Mouse (Mus musculus) heart, embryonic 14.5 days (tissue): ENCODE measurements around the gene Serpinb8. TPM values are rescaled to one million over a fixed set of nuclear protein-coding genes. Genes with fewer than 3 reads are reported as not detected.

Experiments used
- ATAC-seq: fragments of 200-750 bp; cut with Nextera tagmentation; 2 replicates; pipeline ENCODE4 v1.8.0; 2017; ENCODE audit warnings: low read depth, moderate TSS enrichment; ENCODE audit not compliant: insufficient number of reproducible peaks, insufficient read depth, low FRiP score
- H3K27ac ChIP-seq, 2 experiments: fragments of 200-500 bp in 1 of 2; fragments of 300-500 bp in 1 of 2; sonication (generic) in 1 of 2; replicated peaks in 1 of 2; 2 replicates each; pipeline ENCODE4 v1.5.1; 2012 to 2014; ENCODE audit warnings: low read depth in 2 of 2, low read length in 2 of 2, control low read depth in 1 of 2, mild to moderate bottlenecking in 1 of 2, mixed read lengths in 1 of 2; ENCODE audit not compliant: control insufficient read depth in 1 of 2, insufficient read depth in 1 of 2
- H3K27me3 ChIP-seq: fragments of 300-500 bp; sonication (generic); 2 replicates; pipeline ENCODE4 v1.6.1; 2014; ENCODE audit warnings: mild to moderate bottlenecking, low read length, control low read depth; ENCODE audit not compliant: control insufficient read depth, insufficient read depth
- H3K36me3 ChIP-seq: fragments of 300-500 bp; sonication (generic); 2 replicates; pipeline ENCODE4 v1.6.1; 2014; ENCODE audit warnings: mild to moderate bottlenecking, control low read depth, low read length, mixed read lengths; ENCODE audit not compliant: control insufficient read depth, insufficient read depth
- H3K4me1 ChIP-seq, 2 experiments: fragments of 200-500 bp in 1 of 2; fragments of 300-500 bp in 1 of 2; sonication (generic) in 1 of 2; 2 replicates each; pipeline ENCODE4 v1.6.1; 2012 to 2014; ENCODE audit warnings: low read length in 2 of 2, control low read depth in 1 of 2, mixed read lengths in 1 of 2; ENCODE audit not compliant: control insufficient read depth in 2 of 2, insufficient read depth in 2 of 2
- H3K4me2 ChIP-seq: fragments of 300-500 bp; sonication (generic); 2 replicates; pipeline ENCODE4 v1.6.1; 2014; ENCODE audit warnings: mild to moderate bottlenecking, low read length
- H3K4me3 ChIP-seq, 2 experiments: fragments of 200-500 bp in 1 of 2; fragments of 300-500 bp in 1 of 2; sonication (generic) in 1 of 2; 2 replicates each; pipeline ENCODE4 v1.5.1; 2012 to 2014; ENCODE audit warnings: low read length in 2 of 2, mild to moderate bottlenecking in 2 of 2, control low read depth in 1 of 2, low read depth in 1 of 2, moderate library complexity in 1 of 2; ENCODE audit not compliant: control insufficient read depth in 1 of 2, insufficient read depth in 1 of 2
- H3K9ac ChIP-seq: fragments of 300-500 bp; sonication (generic); 2 replicates; pipeline ENCODE4 v1.6.1; 2014; ENCODE audit warnings: mild to moderate bottlenecking, low read length
- H3K9me3 ChIP-seq: fragments of 300-500 bp; sonication (generic); 2 replicates; pipeline ENCODE4 v1.6.1; 2016; ENCODE audit warnings: low read length, control low read depth; ENCODE audit not compliant: control insufficient read depth
- WGBS: fragments of 180-500 bp; shearing (Covaris S2); extraction: QIAGEN DNeasy Blood & Tissue Kit; methylation state at CpG from one replicate; pipeline ENCODE4 v1.1.7; 2014; 5-methylcytosine and 5-hydroxymethylcytosine counted together
- polyA plus RNA-seq: library from polyadenylated mRNA; unstranded; fragments of >200 nt; fragmentation: Nextera tagmentation; extraction: Ambion mirVana; gene quantifications from 2 replicates; pipeline ENCODE4 v1.2.1, GENCODE M21; 2014

Gene Serpinb8
- polyA plus RNA-seq, 1 experiment from 2014 or later = 3.1 TPM

DNA sequence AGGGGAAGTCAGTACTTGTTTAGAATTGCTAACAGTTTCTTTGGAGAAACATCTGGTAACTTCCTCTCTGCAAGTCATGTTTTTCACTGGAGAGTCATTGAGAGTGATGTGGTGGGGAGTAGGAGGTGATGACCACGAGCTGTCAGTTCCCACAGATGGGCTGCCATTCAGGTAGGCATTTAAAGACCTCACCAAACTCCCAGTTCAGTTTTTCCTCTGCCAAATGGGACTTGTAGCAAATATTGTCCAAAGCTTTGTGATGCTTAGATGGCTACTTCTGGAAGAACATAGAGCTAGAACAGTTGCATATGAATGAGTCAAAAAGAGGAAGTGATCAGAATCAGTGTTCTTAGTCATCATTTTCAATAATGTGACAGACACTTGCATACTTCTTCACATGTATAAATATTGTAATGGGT, 5.8 kb upstream of the Serpinb8 start:
- no peaks in the 10 kb centered on the region for H3K4me1 ChIP-seq
- no peak overlapping the region for H3K27ac ChIP-seq
- H3K4me3 ChIP-seq = no peak overlapping the region
- ATAC-seq = no peak
- no peaks in the 10 kb centered on the region for H3K36me3 ChIP-seq
- H3K9ac ChIP-seq = no peak overlapping the region
- H3K9me3 ChIP-seq = no peaks in the 10 kb centered on the region
- H3K27me3 ChIP-seq = no peaks in the 10 kb centered on the region
- H3K4me2 ChIP-seq = no peak overlapping the region
- WGBS = 25% methylated on average over 1 of the region's 1 CpGs

DNA sequence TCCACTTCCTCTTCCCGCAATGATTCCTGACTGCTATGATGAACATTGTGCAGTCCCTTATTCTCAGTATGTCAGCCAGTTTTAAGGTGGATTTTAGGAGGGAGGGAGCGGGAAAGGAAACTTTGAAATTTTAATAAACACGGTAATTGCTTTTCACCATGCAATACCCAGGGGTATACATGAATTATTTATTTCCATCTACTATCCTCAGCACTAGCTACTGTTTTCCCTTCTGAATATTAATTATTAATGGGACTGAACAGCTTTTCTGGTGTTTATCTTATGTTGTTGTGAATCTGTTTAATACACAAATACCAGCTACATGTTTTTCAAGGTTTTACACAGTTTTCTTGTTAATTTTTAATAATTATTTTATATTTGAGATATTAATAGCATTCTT, 4.9 kb upstream of the Serpinb8 start:
- Histone ChIP-seq H3K9me3 (no peaks in the 10 kb centered on the region), H3K4me2 (no peak overlapping the region), H3K9ac (no peak overlapping the region), H3K27ac (no peak overlapping the region), H3K36me3 (no peaks in the 10 kb centered on the region), H3K4me3 (no peak overlapping the region), H3K27me3 (no peaks in the 10 kb centered on the region), H3K4me1 (peaks cover 1 to 4% of the 10 kb centered on the region in 2 experiments; a peak in 3 of 4 replicates)
- WGBS = 84% methylated on average over 3 of the region's 3 CpGs
- no peak for ATAC-seq

DNA sequence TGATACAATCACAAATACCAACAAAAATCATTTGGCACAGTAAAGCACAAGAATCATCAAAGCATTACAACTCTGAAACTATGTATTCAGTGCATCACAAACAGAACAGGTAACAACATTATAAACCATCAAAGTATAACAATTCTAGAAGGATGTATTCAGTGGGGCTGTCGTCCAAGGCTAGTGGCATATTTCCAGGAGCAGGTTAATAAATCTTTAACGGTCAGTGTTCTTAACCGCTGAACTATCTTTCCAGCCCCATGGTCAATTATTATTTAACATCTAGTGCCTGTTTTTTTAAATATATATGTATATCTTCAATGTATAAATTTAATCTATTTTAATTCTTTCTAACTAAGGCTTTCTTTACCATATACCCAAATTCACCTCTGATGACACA, 3.6 kb upstream of the Serpinb8 start:
- Histone ChIP-seq H3K4me1 (peaks cover 6 to 10% of the 10 kb centered on the region in 2 experiments), H3K4me3 (no peak overlapping the region), H3K4me2 (no peak overlapping the region), H3K27me3 (no peaks in the 10 kb centered on the region), H3K36me3 (no peaks in the 10 kb centered on the region), H3K9ac (no peak overlapping the region), H3K27ac (no peak overlapping the region), H3K9me3 (no peaks in the 10 kb centered on the region)
- no peak for ATAC-seq
- 87% methylated on average over 3 of the region's 3 CpGs for WGBS

DNA sequence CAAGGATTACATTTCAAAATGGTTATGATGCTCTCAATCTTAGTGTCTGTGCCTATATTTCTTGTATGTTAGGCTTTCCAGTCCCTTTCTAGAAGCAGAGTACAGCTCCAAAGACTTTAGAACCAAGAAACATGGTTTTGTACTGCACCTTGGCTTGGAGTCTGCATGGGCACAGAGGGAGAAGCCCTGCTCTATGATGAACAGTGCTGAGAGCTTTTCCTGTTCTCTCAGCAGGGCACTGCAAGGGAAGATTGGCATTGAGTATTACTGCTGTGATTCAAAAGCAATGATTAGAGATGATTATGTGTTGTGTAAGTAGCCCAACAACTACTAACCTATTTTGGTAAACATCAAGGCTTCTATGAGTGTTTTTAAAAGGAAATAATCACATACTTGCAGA, 1.6 kb upstream of the Serpinb8 start:
- Histone ChIP-seq H3K9me3 (no peaks in the 10 kb centered on the region), H3K4me1 (peaks cover 6 to 10% of the 10 kb centered on the region in 2 experiments), H3K9ac (no peak overlapping the region), H3K27ac (no peak overlapping the region), H3K36me3 (no peaks in the 10 kb centered on the region), H3K4me2 (no peak overlapping the region), H3K4me3 (no peak overlapping the region), H3K27me3 (no peaks in the 10 kb centered on the region)
- no peak for ATAC-seq

DNA sequence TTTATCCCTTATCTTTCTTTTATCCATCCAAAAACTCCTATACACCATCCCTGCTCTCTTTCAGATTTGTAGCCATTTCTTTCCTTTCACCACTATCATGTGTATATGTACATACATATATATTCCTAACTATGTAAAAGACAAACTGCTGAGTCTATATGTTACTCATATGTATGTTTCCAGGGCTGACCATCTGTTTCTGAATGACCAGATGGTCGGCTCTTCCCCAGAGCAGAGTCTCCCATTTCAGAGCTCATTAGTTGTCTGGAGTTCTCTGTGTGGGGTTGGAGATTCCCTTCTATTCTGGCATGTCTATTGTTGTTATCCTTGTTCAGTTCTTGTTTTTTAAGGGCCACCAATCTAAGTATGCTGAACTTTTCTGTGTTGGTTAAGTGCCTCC, 1.2 kb upstream of the Serpinb8 start:
- no peak for ATAC-seq
- no peaks in the 10 kb centered on the region for H3K36me3 ChIP-seq
- 78% methylated on average over 1 of the region's 1 CpGs for WGBS
- peaks cover 6 to 10% of the 10 kb centered on the region in 2 experiments for H3K4me1 ChIP-seq
- no peak overlapping the region for H3K4me3 ChIP-seq
- no peaks in the 10 kb centered on the region for H3K9me3 ChIP-seq
- H3K4me2 ChIP-seq = no peak overlapping the region
- no peak overlapping the region for H3K27ac ChIP-seq
- no peaks in the 10 kb centered on the region for H3K27me3 ChIP-seq
- no peak overlapping the region for H3K9ac ChIP-seq

DNA sequence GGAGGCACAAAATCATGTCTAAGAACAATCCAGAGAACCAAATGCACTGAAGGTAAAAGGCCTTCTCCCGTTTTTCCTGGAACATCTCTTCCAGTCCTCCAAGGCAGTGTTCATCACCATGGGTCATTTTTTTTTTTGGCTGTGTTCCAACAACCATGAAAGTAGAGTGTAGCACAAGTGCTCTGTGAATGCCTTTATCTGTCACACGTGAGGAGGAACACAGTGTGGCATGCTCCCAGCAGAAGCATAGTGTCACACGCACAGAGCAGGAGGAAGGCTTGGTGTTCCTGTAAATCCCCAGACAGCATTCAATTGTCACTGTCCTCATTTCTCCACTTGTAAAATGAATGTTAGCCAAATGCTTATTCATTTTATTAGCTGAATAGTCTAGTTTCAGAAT, 2.8 kb downstream of the Serpinb8 start:
- 17% methylated on average over 3 of the region's 3 CpGs for WGBS

DNA sequence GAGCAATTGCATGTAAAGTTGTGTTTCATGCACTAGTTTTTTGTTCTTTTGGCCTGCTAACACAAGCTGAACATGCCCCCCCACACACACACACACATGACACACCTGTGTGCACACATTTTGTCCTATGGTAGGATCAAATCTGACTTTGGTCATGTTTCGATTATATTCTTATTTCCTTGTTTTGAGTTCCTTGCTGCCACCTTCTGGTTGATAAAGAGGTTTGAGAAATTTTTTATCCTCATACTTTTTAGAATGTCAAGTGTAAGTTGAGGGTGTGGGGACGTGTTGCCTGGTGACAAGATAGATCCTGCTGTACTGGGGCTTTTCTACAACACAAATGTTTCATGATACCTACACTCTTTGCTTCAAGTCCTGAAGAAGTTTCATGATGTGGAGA, 3.7 kb downstream of the Serpinb8 start:
- 65% methylated on average over 2 of the region's 2 CpGs for WGBS
- no peak overlapping the region for H3K27ac ChIP-seq
- no peak overlapping the region for H3K9ac ChIP-seq
- peaks cover 6 to 10% of the 10 kb centered on the region in 2 experiments for H3K4me1 ChIP-seq
- no peaks in the 10 kb centered on the region for H3K9me3 ChIP-seq
- no peaks in the 10 kb centered on the region for H3K27me3 ChIP-seq
- no peaks in the 10 kb centered on the region for H3K36me3 ChIP-seq
- H3K4me3 ChIP-seq = no peak overlapping the region
- H3K4me2 ChIP-seq = no peak overlapping the region
- no peak for ATAC-seq

More for the DNA sequence above, 2.8 kb downstream of the Serpinb8 start:
- H3K4me3 ChIP-seq = no peak overlapping the region
- ATAC-seq = peak; percentile 43; the same call in 1 of the 2 replicates
- H3K4me2 ChIP-seq = no peak overlapping the region
- H3K9me3 ChIP-seq = no peaks in the 10 kb centered on the region
- H3K9ac ChIP-seq = no peak overlapping the region
- H3K27ac ChIP-seq = no peak overlapping the region
- H3K4me1 ChIP-seq = peaks cover 6 to 10% of the 10 kb centered on the region in 2 experiments
- no peaks in the 10 kb centered on the region for H3K27me3 ChIP-seq
- no peaks in the 10 kb centered on the region for H3K36me3 ChIP-seq

DNA sequence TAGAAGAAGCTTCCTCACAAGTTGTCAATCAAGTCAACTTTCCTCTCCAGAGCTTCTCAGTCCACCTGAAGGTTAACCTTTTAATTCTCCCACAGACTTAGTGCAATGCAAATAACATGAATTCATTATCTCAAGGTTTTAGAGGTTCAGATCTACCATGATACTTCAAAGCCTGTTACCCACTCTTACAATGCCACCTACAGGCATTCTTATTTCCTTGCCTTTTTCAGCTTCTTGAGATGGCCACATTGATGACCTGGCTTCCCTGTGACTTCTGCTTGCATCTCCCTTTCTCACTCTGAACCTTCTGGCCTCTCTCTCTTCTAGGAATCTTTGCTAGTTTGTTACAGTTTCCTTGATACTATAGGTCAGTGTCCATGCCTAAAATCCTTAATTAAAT, 7.1 kb downstream of the Serpinb8 start:
- Histone ChIP-seq H3K4me1 (no peaks in the 10 kb centered on the region), H3K27me3 (no peaks in the 10 kb centered on the region), H3K36me3 (no peaks in the 10 kb centered on the region), H3K4me2 (no peak overlapping the region), H3K9ac (no peak overlapping the region), H3K4me3 (no peak overlapping the region), H3K9me3 (no peaks in the 10 kb centered on the region), H3K27ac (no peak overlapping the region)
- no peak for ATAC-seq
